Comparison of ENCODE assay signal across 8 mouse cellular contexts in genomic region chr14:118672931-118673330, GRCm38 (mm10). TPM values are rescaled to one million over a fixed set of nuclear protein-coding genes. Genes with fewer than 3 reads are reported as not detected.
DNase-seq lines count a peak whose midpoint lies in the region; ATAC-seq and TF ChIP-seq lines count a peak whose summit lies in the region.
"Not testable (repeated sequence)": the region's sequence is repeated elsewhere in the genome, so short reads cannot be mapped to it uniquely, and the experiment has no call there.

No protein-coding gene starts in this region.

- 0 out of 2 replicates have a peak overlapping the region, but pooled peaks have one; percentile 11 for H3K4me2 ChIP-seq in CH12.LX (ENCODE audit: insufficient read depth, low read depth, poor library complexity, severe bottlenecking)
- not testable (repeated sequence) for H3K4me2 ChIP-seq in limb, embryonic 12.5 days; neural tube, embryonic 13.5 days

- H3K27me3 ChIP-seq in CH12.LX (replicated peaks); ES-Bruce4 (ENCODE audit: control insufficient read depth, insufficient read depth, low read length, poor library complexity, severe bottlenecking); limb, embryonic 12.5 days; neural tube, embryonic 13.5 days; thymus, adult 2 months (ENCODE audit: control insufficient read depth, insufficient read depth, low read length): not testable (repeated sequence)

- intact Hi-C loops in gastrocnemius, adult 2 months (cut with DNase I): not testable (repeated sequence)

- H3K27ac ChIP-seq in CH12.LX (ENCODE audit: insufficient read depth, low read depth): peak overlapping the region; percentile 37; the same call in 1 of the 2 replicates
- peak overlapping the region; percentile 64 for H3K27ac ChIP-seq in ES-Bruce4 (ENCODE audit: insufficient read depth, low read length)
- not testable (repeated sequence) for H3K27ac ChIP-seq in gastrocnemius, adult 2 months; neural tube, embryonic 13.5 days (replicated peaks)
- peak overlapping the region; percentile 56; the same call in 1 of the 2 replicates for H3K27ac ChIP-seq in limb, embryonic 12.5 days
- H3K27ac ChIP-seq in thymus, adult 2 months (ENCODE audit: control insufficient read depth, insufficient read depth, low read length): peak overlapping the region; percentile 33

- in situ Hi-C loops in CH12.LX (cut with MboI; ENCODE audit: low pct_ligation_motif_present, low pct_unique_long_range_greater_than_20kb, low sequenced_read_pairs): not testable (repeated sequence)

- not testable (repeated sequence) for H3K9ac ChIP-seq in CH12.LX (ENCODE audit: insufficient read depth, low read depth); ES-Bruce4 (ENCODE audit: low read depth, poor library complexity, severe bottlenecking); limb, embryonic 12.5 days (replicated peaks)
- H3K9ac ChIP-seq in neural tube, embryonic 13.5 days: 0 out of 2 replicates have a peak overlapping the region, but pooled peaks have one; percentile 26

- not testable (repeated sequence) for ATAC-seq in limb, embryonic 12.5 days (ENCODE audit: insufficient number of reproducible peaks, insufficient read depth, low FRiP score, low TSS enrichment, low read depth); neural tube, embryonic 13.5 days (ENCODE audit: low read depth)

- TF ChIP-seq POLR2A in CH12.LX (IDR thresholded peaks at IDR 0.05; ENCODE audit: low read depth, low read length); ES-Bruce4 (IDR thresholded peaks at IDR 0.05; ENCODE audit: insufficient read depth, low read length); thymus, adult 2 months (IDR thresholded peaks at IDR 0.05; ENCODE audit: control insufficient read depth, extremely low read depth, insufficient read depth, low read length, poor library complexity): not testable (repeated sequence)

- H3K4me1 ChIP-seq in CH12.LX (ENCODE audit: control insufficient read depth in 1 of 2, insufficient read depth in 2 of 2): peaks cover 34 to 52% of the 10 kb centered on the region in 2 experiments
- peaks cover 18% of the 10 kb centered on the region for H3K4me1 ChIP-seq in ES-Bruce4 (ENCODE audit: control insufficient read depth, insufficient read depth, low read length)
- H3K4me1 ChIP-seq in limb, embryonic 12.5 days (replicated peaks): peaks cover 31% of the 10 kb centered on the region
- H3K4me1 ChIP-seq in neural tube, embryonic 13.5 days (replicated peaks): not testable (repeated sequence)
- peaks cover 25% of the 10 kb centered on the region for H3K4me1 ChIP-seq in thymus, adult 2 months (replicated peaks; ENCODE audit: control insufficient read depth, insufficient read depth, low read length)

- dilution Hi-C loops in CH12.LX (cut with MboI; ENCODE audit: extremely low pct_ligation_motif_present, extremely low pct_unique_long_range_greater_than_20kb, low sequenced_read_pairs): not testable (repeated sequence)

- not testable (repeated sequence) for H3K4me3 ChIP-seq in CH12.LX (replicated peaks in 1 of 3; ENCODE audit: low read depth in 2 of 3, low read length in 2 of 3, poor library complexity in 1 of 3); ES-Bruce4 (ENCODE audit: low read depth, low read length); gastrocnemius, adult 2 months; limb, embryonic 12.5 days (replicated peaks); neural tube, embryonic 13.5 days; thymus, adult 2 months (ENCODE audit: control insufficient read depth, insufficient read depth, low read length)

- 81% methylated on average over 6 of the region's 6 CpGs for WGBS in limb, embryonic 12.5 days
- 91% methylated on average over 6 of the region's 6 CpGs for WGBS in neural tube, embryonic 13.5 days
- 85% methylated on average over 6 of the region's 6 CpGs for WGBS in thymus, adult 2 months

- H3K36me3 ChIP-seq in CH12.LX (replicated peaks in 1 of 2; ENCODE audit: control insufficient read depth in 1 of 2, insufficient read depth in 1 of 2, low read length in 1 of 2): peaks cover 17 to 32% of the 10 kb centered on the region in 2 experiments
- not testable (repeated sequence) for H3K36me3 ChIP-seq in ES-Bruce4 (ENCODE audit: control insufficient read depth, insufficient read depth, low read length, poor library complexity, severe bottlenecking); limb, embryonic 12.5 days; neural tube, embryonic 13.5 days; thymus, adult 2 months (ENCODE audit: control insufficient read depth, insufficient read depth, low read length)

- not testable (repeated sequence) for TF ChIP-seq EP300 in CH12.LX (IDR thresholded peaks at IDR 0.05; ENCODE audit: low read length); ES-Bruce4 (IDR thresholded peaks at IDR 0.05; ENCODE audit: insufficient read depth, low read depth, low read length)

- TF ChIP-seq CTCF in CH12.LX (conservative IDR thresholded peaks at IDR 0.05 in 1 of 2, IDR thresholded peaks at IDR 0.05 in 1 of 2; ENCODE audit: low read depth in 2 of 2, low read length in 2 of 2); ES-Bruce4 (IDR thresholded peaks at IDR 0.05; ENCODE audit: low read depth, low read length); gastrocnemius, adult 2 months (IDR thresholded peaks at IDR 0.05); thymus, adult 2 months (IDR thresholded peaks at IDR 0.05; ENCODE audit: borderline replicate concordance, control insufficient read depth, extremely low read depth, insufficient read depth, low read length, poor library complexity): not testable (repeated sequence)

- not testable (repeated sequence) for DNase-seq in CH12.LX (ENCODE audit: extremely low read depth); thymus, adult 2 months
- peak; percentile 65 for DNase-seq in R1 (ENCODE audit: low read depth, low spot score)
- peak; percentile 74 for DNase-seq in ZHBTc4 (ENCODE audit: low read depth, low spot score)
- peak; percentile 1 for DNase-seq in gastrocnemius, adult 2 months

- not testable (repeated sequence) for H3K9me3 ChIP-seq in CH12.LX (replicated peaks; ENCODE audit: low read length); ES-Bruce4 (replicated peaks; ENCODE audit: control insufficient read depth, insufficient read depth, low read length, poor library complexity, severe bottlenecking); limb, embryonic 12.5 days; neural tube, embryonic 13.5 days

- not testable (repeated sequence) for TF ChIP-seq RAD21 in CH12.LX (IDR thresholded peaks at IDR 0.05; ENCODE audit: low read depth, low read length)

- peaks cover 31% of the 10 kb centered on the region for H3K79me2 ChIP-seq in CH12.LX (replicated peaks; ENCODE audit: control insufficient read depth, extremely low read depth, insufficient read depth, poor library complexity, severe bottlenecking)

RNA-seq across cellular contexts. Expression of gene Abcc4, which starts 33.1 kb away (rescaled TPM):
- total RNA-seq in CH12.LX (2012; rRNA removed) (22.4 and 28.7 TPM in 2 replicates), CH12.LX (2014; rRNA removed) (10.4 and 10.5 TPM in 2 replicates)
- polyA plus RNA-seq in CH12.LX (2012; ENCODE audit: insufficient read length, low read depth) (23.3 and 26.5 TPM in 2 replicates), ES-Bruce4 (2011; ENCODE audit: insufficient read depth, insufficient read length, low read depth, missing spikeins) (29.0 and 32.2 TPM in 2 replicates)
- 10 to 100 TPM; 10.1 to 12.2 TPM for total RNA-seq in gastrocnemius, adult 2 months (2021)
- polyA plus RNA-seq in limb, embryonic 12.5 days (2016; fragmentation: Nextera tagmentation; extraction: Ambion mirVana): 2.0 and 2.1 TPM in 2 replicates
- polyA plus RNA-seq in neural tube, embryonic 13.5 days (2015; fragmentation: Nextera tagmentation; extraction: Ambion mirVana): 4.0 and 4.7 TPM in 2 replicates
- 5.5 and 5.8 TPM in 2 replicates for polyA plus RNA-seq in thymus, adult 2 months (2012; rRNA removed)
